Mouse (Mus musculus): ENCODE measurements around the gene Asna1.

The Asna1 gene

GRCm38 (mm10) chr8:85025098-85025932, at the start of gene Asna1:
Gene Asna1 (minus strand): TSS chr8:85025281.
- peak; percentile 93 for DNase-seq (ENCODE audit: low read depth)

- no peak for DNase-seq (ENCODE audit: low read depth)
Observed at GRCm38 (mm10) chr8:85074617-85075016, 49.5 kb upstream of the Asna1 start.

GRCm38 (mm10) chr8:85074167-85074566, 49.1 kb upstream of the Asna1 start:
- no peak for DNase-seq (ENCODE audit: low read depth)

- DNase-seq (ENCODE audit: low read depth): no peak
Observed at GRCm38 (mm10) chr8:85073041-85073612, 48.0 kb upstream of the Asna1 start.

- no peak for DNase-seq (ENCODE audit: low read depth)
Observed at GRCm38 (mm10) chr8:85072364-85072929, 47.4 kb upstream of the Asna1 start.

- peak; percentile 80 for DNase-seq (ENCODE audit: low read depth)
Observed at GRCm38 (mm10) chr8:85071514-85072281, 46.6 kb upstream of the Asna1 start, which contains the start of gene Dhps. Gene Dhps (plus strand): TSS chr8:85071757.

GRCm38 (mm10) chr8:85071041-85071440, 46.0 kb upstream of the Asna1 start:
- DNase-seq (ENCODE audit: low read depth): no peak

- DNase-seq (ENCODE audit: low read depth): no peak
Observed at GRCm38 (mm10) chr8:85067982-85068381, 42.9 kb upstream of the Asna1 start, which contains the start of gene Gm5741. Gene Gm5741 (minus strand): TSS chr8:85067982.

GRCm38 (mm10) chr8:85067155-85067554, 42.1 kb upstream of the Asna1 start:
- DNase-seq (ENCODE audit: low read depth): no peak

- DNase-seq (ENCODE audit: low read depth): no peak
Observed at GRCm38 (mm10) chr8:85065213-85065612, 40.1 kb upstream of the Asna1 start.

- DNase-seq (ENCODE audit: low read depth): no peak
Observed at GRCm38 (mm10) chr8:85062603-85063002, 37.5 kb upstream of the Asna1 start.

- DNase-seq (ENCODE audit: low read depth): peak; percentile 92
Observed at GRCm38 (mm10) chr8:85059879-85060616, 35.0 kb upstream of the Asna1 start, which contains the start of gene Fbxw9. Gene Fbxw9 (plus strand): TSS chr8:85060055.

GRCm38 (mm10) chr8:85057367-85057766, 32.3 kb upstream of the Asna1 start:
- DNase-seq (ENCODE audit: low read depth): no peak

GRCm38 (mm10) chr8:85043619-85044018, 18.5 kb upstream of the Asna1 start:
- no peak for DNase-seq (ENCODE audit: low read depth)

GRCm38 (mm10) chr8:85037681-85038531, 12.8 kb upstream of the Asna1 start:
- peak; percentile 62 for DNase-seq (ENCODE audit: low read depth)

GRCm38 (mm10) chr8:85037366-85037680, 12.2 kb upstream of the Asna1 start:
- DNase-seq (ENCODE audit: low read depth): no peak

- DNase-seq (ENCODE audit: low read depth): peak; percentile 97
Observed at GRCm38 (mm10) chr8:85036718-85037365, 11.8 kb upstream of the Asna1 start, which contains the start of gene Tnpo2. Gene Tnpo2 (plus strand): TSS chr8:85036915.

- DNase-seq (ENCODE audit: low read depth): no peak
Observed at GRCm38 (mm10) chr8:85036381-85036717, 11.3 kb upstream of the Asna1 start.

- DNase-seq (ENCODE audit: low read depth): no peak
Observed at GRCm38 (mm10) chr8:85035728-85036310, 10.7 kb upstream of the Asna1 start.
